Mouse (Mus musculus) adrenal gland, postnatal 10 days (tissue): ENCODE measurements at regions not wholly inside any gene's neighbourhood (a gene's known extent, or its start where the extent isn't known, plus 50 kb on each side); places are given as distances from the start of the nearest gene placed in this dataset.

Experiments used
- DNase-seq: peaks from one replicate; pipeline ENCODE4 v3.0.0; 2021; ENCODE audit warnings: mixed read lengths

GRCm38 (mm10) chr4:139907366-139907765 lies 60.5 kb downstream of the Klhdc7a start:
- DNase-seq: peak; percentile 51

- no peak for DNase-seq
These were observed 61.6 kb downstream of the Klhdc7a start for GRCm38 (mm10) chr4:139906176-139906575.

GRCm38 (mm10) chr4:139905093-139905783 lies 62.6 kb downstream of the Klhdc7a start:
- DNase-seq: no peak

- DNase-seq: no peak
These were observed 66.6 kb upstream of the Pax7 start for GRCm38 (mm10) chr4:139899960-139900359.

GRCm38 (mm10) chr4:139899410-139899809 lies 66.1 kb upstream of the Pax7 start:
- DNase-seq: no peak

- no peak for DNase-seq
These were observed 59.4 kb upstream of the Pax7 start for GRCm38 (mm10) chr4:139892678-139893077.

GRCm38 (mm10) chr4:139889013-139889412 lies 55.7 kb upstream of the Pax7 start:
- peak; percentile 24 for DNase-seq
